ENCODE assay signal across 10 mouse cellular contexts in genomic region chr3:81924931-81925330, GRCm38 (mm10). TPM values are rescaled to one million over a fixed set of nuclear protein-coding genes. Genes with fewer than 3 reads are reported as not detected.
DNase-seq lines count a peak whose midpoint lies in the region; ATAC-seq lines count a peak whose summit lies in the region.
"Had no signal": no experiment of that assay in that cellular context is flagged by ENCODE, and none has a peak within 500 bp of the region (broad histone marks: within the 10 kb centered on the region; RNA-seq: fewer than 3 reads in every experiment).

No protein-coding gene starts in this region.

- H3K4me2 ChIP-seq in forebrain, embryonic 11.5 days (ENCODE audit: low read depth, low read length, severe bottlenecking) = no peak overlapping the region

- peak; percentile 52 for ATAC-seq in forebrain, embryonic 11.5 days (replicated peaks; ENCODE audit: low FRiP score)

- no peak for DNase-seq in forebrain, embryonic 11.5 days (ENCODE audit: low spot score)
- DNase-seq in forebrain, embryonic 10.5 days (ENCODE audit: extremely low spot score, low spot score) = no peak
- DNase-seq in right cerebral cortex, adult 18-20 months = peak; percentile 63
- no peak for DNase-seq in right cerebral cortex, postnatal 25 days
- DNase-seq in cerebellum, postnatal 36 days = peak; percentile 21 to 64
- peak; percentile 70 for DNase-seq in hindlimb bud, embryonic 11.5 days (ENCODE audit: extremely low spot score, low read depth, low spot score)
- peak; percentile 77 for DNase-seq in lung, postnatal 36 days
- peak; percentile 54 for DNase-seq in thymus, postnatal 14 days

- no peak overlapping the region for H3K9ac ChIP-seq in forebrain, embryonic 11.5 days (ENCODE audit: low read length)

- no peaks in the 10 kb centered on the region for H3K27me3 ChIP-seq in forebrain, embryonic 11.5 days (ENCODE audit: control insufficient read depth, insufficient read depth, low read length)
- H3K27me3 ChIP-seq in forebrain, embryonic 10.5 days (ENCODE audit: poor library complexity, severe bottlenecking) = no peaks in the 10 kb centered on the region
- H3K27me3 ChIP-seq: megakaryocyte, embryonic 14.5 days had no signal

- WGBS in forebrain, embryonic 11.5 days = 6% methylated on average over 1 of the region's 1 CpGs
- 2% methylated on average over 1 of the region's 1 CpGs for WGBS in forebrain, embryonic 10.5 days

- no peaks in the 10 kb centered on the region for H3K9me3 ChIP-seq in forebrain, embryonic 11.5 days (ENCODE audit: control insufficient read depth, low read length)
- H3K9me3 ChIP-seq in forebrain, embryonic 10.5 days = no peaks in the 10 kb centered on the region
- H3K9me3 ChIP-seq: megakaryocyte, embryonic 14.5 days had no signal

- H3K27ac ChIP-seq in forebrain, embryonic 11.5 days (ENCODE audit: low read depth, low read length) = no peak overlapping the region
- no peak overlapping the region for H3K27ac ChIP-seq in forebrain, embryonic 10.5 days

- no peaks in the 10 kb centered on the region for H3K36me3 ChIP-seq in forebrain, embryonic 11.5 days (ENCODE audit: control insufficient read depth, insufficient read depth, low read length)
- no peaks in the 10 kb centered on the region for H3K36me3 ChIP-seq in forebrain, embryonic 10.5 days (replicated peaks)

- H3K4me1 ChIP-seq in forebrain, embryonic 11.5 days (replicated peaks; ENCODE audit: control insufficient read depth, insufficient read depth, low read length) = no peaks in the 10 kb centered on the region
- peaks cover 8% of the 10 kb centered on the region for H3K4me1 ChIP-seq in forebrain, embryonic 10.5 days

- H3K4me3 ChIP-seq in forebrain, embryonic 11.5 days (ENCODE audit: low read depth, low read length) = no peak overlapping the region
- no peak overlapping the region for H3K4me3 ChIP-seq in forebrain, embryonic 10.5 days
- H3K4me3 ChIP-seq: megakaryocyte, embryonic 14.5 days had no signal

RNA-seq across cellular contexts. Expression of gene Ctso, which starts 7.5 kb away (rescaled TPM):
- 5.2 and 5.8 TPM in 2 replicates for polyA plus RNA-seq in forebrain, embryonic 11.5 days (2014; fragmentation: Nextera tagmentation; extraction: Ambion mirVana)
- polyA plus RNA-seq in forebrain, embryonic 10.5 days (2016; fragmentation: Nextera tagmentation; extraction: Ambion mirVana) = 3.0 and 3.3 TPM in 2 replicates

RNA-seq across cellular contexts. Expression of gene Tdo2, which starts 51.1 kb away (rescaled TPM):
- not detected in 2 replicates for polyA plus RNA-seq in forebrain, embryonic 11.5 days (2014; fragmentation: Nextera tagmentation; extraction: Ambion mirVana)
- 0.04 and 0.05 TPM in 2 replicates for polyA plus RNA-seq in forebrain, embryonic 10.5 days (2016; fragmentation: Nextera tagmentation; extraction: Ambion mirVana)

RNA-seq across cellular contexts. Expression of gene Asic5, which starts 57.2 kb away (rescaled TPM):
- polyA plus RNA-seq in forebrain, embryonic 11.5 days (2014; fragmentation: Nextera tagmentation; extraction: Ambion mirVana) = not detected in 2 replicates
- not detected in 2 replicates for polyA plus RNA-seq in forebrain, embryonic 10.5 days (2016; fragmentation: Nextera tagmentation; extraction: Ambion mirVana)
- polyA plus RNA-seq: heart, embryonic 16.5 days had no signal

Comparison
In these comparisons a context has a peak if more than half of its experiments do, and no peak if none do; other contexts are left out.
1. DNase-seq: peak in right cerebral cortex, adult 18-20 months (single experiment), cerebellum, postnatal 36 days (2 of 2), hindlimb bud, embryonic 11.5 days (single experiment), lung, postnatal 36 days (single experiment) and thymus, postnatal 14 days (single experiment); none in forebrain, embryonic 11.5 days (single experiment), forebrain, embryonic 10.5 days (single experiment) and right cerebral cortex, postnatal 25 days (single experiment).